Mouse (Mus musculus) liver, embryonic 15.5 days (tissue): ENCODE data around the gene Gm13278. TPM values are rescaled to one million over a fixed set of nuclear protein-coding genes. Genes with fewer than 3 reads are reported as not detected.
"Not testable (repeated sequence)": the region's sequence is repeated elsewhere in the genome, so short reads cannot be mapped to it uniquely, and the experiment has no call there.

Experiments used
- ATAC-seq: fragments of 200-750 bp; cut with Nextera tagmentation; 2 replicates; pipeline ENCODE4 v1.8.0; 2017; ENCODE audit warnings: moderate number of reproducible peaks, mild to moderate bottlenecking, moderate library complexity; ENCODE audit not compliant: insufficient read depth
- H3K27ac ChIP-seq: fragments of 300-500 bp; sonication (generic); replicated peaks from 2 replicates; pipeline ENCODE4 v1.5.1; 2015; ENCODE audit warnings: mild to moderate bottlenecking, inconsistent platforms
- H3K27me3 ChIP-seq: fragments of 300-500 bp; sonication (generic); 2 replicates; pipeline ENCODE4 v1.6.1; 2015; ENCODE audit warnings: mild to moderate bottlenecking, inconsistent platforms
- H3K36me3 ChIP-seq: fragments of 300-500 bp; sonication (generic); replicated peaks from 2 replicates; pipeline ENCODE4 v1.6.1; 2015; ENCODE audit warnings: moderate library complexity, mild to moderate bottlenecking, inconsistent platforms
- H3K4me1 ChIP-seq: fragments of 300-500 bp; sonication (generic); replicated peaks from 2 replicates; pipeline ENCODE4 v1.6.1; 2015; ENCODE audit warnings: inconsistent platforms
- H3K4me2 ChIP-seq: fragments of 300-500 bp; sonication (generic); 2 replicates; pipeline ENCODE4 v1.6.1; 2015; ENCODE audit warnings: moderate library complexity, mild to moderate bottlenecking, inconsistent platforms
- H3K4me3 ChIP-seq: fragments of 300-500 bp; sonication (generic); replicated peaks from 2 replicates; pipeline ENCODE4 v1.5.1; 2015; ENCODE audit warnings: mild to moderate bottlenecking, inconsistent platforms
- H3K9ac ChIP-seq: fragments of 300-500 bp; sonication (generic); 2 replicates; pipeline ENCODE4 v1.6.1; 2015; ENCODE audit warnings: moderate library complexity, mild to moderate bottlenecking, inconsistent platforms
- H3K9me3 ChIP-seq: fragments of 300-500 bp; sonication (generic); replicated peaks from 2 replicates; pipeline ENCODE4 v1.6.1; 2016; ENCODE audit warnings: inconsistent platforms
- WGBS: fragments of 180-500 bp; shearing (Covaris S2); methylation state at CpG from one replicate; pipeline ENCODE4 v1.1.7; 2015; ENCODE audit warnings: mixed read lengths; ENCODE audit not compliant: insufficient replicate concordance; 5-methylcytosine and 5-hydroxymethylcytosine counted together
- polyA plus RNA-seq: library from polyadenylated mRNA; unstranded; fragments of >200 nt; fragmentation: Nextera tagmentation; extraction: Ambion mirVana; gene quantifications from 2 replicates; pipeline ENCODE4 v1.2.1, GENCODE M21; 2015

Gene Gm13278
- polyA plus RNA-seq, 1 experiment from 2014 or later = not detected

DNA sequence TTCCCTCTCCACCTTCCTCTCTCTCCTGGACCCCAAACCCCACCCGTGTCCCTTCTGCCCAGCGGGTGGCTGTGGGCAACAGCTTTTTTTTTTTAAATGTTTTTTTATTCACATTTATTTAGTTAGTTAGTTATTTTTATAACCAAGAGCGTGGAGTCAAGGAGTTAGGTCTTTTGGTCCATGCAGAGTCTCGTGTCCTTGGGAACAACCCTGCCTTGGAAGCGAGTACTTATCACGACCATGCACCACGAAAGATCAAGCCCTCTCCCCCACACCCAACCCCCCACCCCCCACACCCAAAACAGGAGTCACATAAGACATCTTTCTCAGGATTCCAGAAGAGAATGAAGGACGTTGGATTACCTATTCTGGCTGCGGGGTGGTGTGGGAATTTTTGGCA is 29.0 kb upstream of the Gm13278 start:
- ATAC-seq, H3K4me2 ChIP-seq, H3K9me3 ChIP-seq, H3K9ac ChIP-seq, H3K27ac ChIP-seq, H3K27me3 ChIP-seq, H3K36me3 ChIP-seq, H3K4me1 ChIP-seq, H3K4me3 ChIP-seq: not testable (repeated sequence)
- 33% methylated on average over 9 of the region's 9 CpGs for WGBS

GRCm38 (mm10) chr4:88763384-88764018 is 27.8 kb upstream of the Gm13278 start:
- not testable (repeated sequence) for H3K9me3 ChIP-seq, H3K9ac ChIP-seq, H3K27ac ChIP-seq, H3K4me1 ChIP-seq, ATAC-seq, H3K27me3 ChIP-seq, H3K36me3 ChIP-seq
- Histone ChIP-seq H3K4me2 (peak overlapping the region; percentile 65), H3K4me3 (peak overlapping the region; percentile 48)
- WGBS = 2% methylated on average over 38 of the region's 42 CpGs

GRCm38 (mm10) chr4:88773534-88773933 is 17.8 kb upstream of the Gm13278 start, which contains the start of gene Gm13290:
Gene Gm13290, plus strand, starts transcription at chr4:88773834.
- not testable (repeated sequence) for H3K27ac ChIP-seq, H3K9ac ChIP-seq, H3K27me3 ChIP-seq, H3K36me3 ChIP-seq, H3K9me3 ChIP-seq, ATAC-seq, H3K4me1 ChIP-seq, H3K4me2 ChIP-seq, H3K4me3 ChIP-seq
- no CpG with 5 or more reads among the region's 32 CpGs for WGBS

DNA sequence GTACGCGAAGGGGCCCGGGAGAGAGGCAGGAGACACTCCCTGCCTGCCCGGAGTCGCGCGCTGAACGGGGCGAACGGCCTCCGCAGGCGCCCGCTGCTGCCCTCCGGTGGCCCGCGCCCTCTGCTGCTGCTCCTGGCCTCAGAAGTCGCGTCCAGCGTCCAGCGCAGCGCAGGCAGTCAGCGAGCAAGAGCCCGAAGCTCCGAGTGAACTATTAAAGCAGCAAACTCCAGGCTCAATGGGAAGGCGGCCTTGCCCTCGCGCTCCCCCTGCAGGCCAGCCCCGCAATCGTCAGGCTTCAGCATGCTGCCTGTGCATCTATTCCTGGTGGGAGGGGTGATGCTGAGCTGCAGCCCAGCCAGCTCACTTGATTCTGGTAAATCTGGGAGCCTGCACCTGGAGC is 14.7 kb upstream of the Gm13278 start, which contains the start of gene Gm13289:
Gene Gm13289, plus strand, starts transcription at position 301 of the 400 bp plus-strand sequence.
- H3K27me3 ChIP-seq, ATAC-seq, H3K4me2 ChIP-seq, H3K27ac ChIP-seq, H3K4me3 ChIP-seq, H3K4me1 ChIP-seq, H3K9ac ChIP-seq, H3K36me3 ChIP-seq, H3K9me3 ChIP-seq: not testable (repeated sequence)
- WGBS = no CpG with 5 or more reads among the region's 29 CpGs

GRCm38 (mm10) chr4:88779550-88779949 is 11.8 kb upstream of the Gm13278 start, which contains the start of gene Gm13272:
Gene Gm13272, plus strand, starts transcription at chr4:88779850.
- H3K9me3 ChIP-seq, H3K36me3 ChIP-seq, H3K4me2 ChIP-seq, H3K4me3 ChIP-seq, H3K27ac ChIP-seq, H3K27me3 ChIP-seq, H3K9ac ChIP-seq, H3K4me1 ChIP-seq, ATAC-seq: not testable (repeated sequence)
- WGBS = no CpG with 5 or more reads among the region's 29 CpGs

DNA sequence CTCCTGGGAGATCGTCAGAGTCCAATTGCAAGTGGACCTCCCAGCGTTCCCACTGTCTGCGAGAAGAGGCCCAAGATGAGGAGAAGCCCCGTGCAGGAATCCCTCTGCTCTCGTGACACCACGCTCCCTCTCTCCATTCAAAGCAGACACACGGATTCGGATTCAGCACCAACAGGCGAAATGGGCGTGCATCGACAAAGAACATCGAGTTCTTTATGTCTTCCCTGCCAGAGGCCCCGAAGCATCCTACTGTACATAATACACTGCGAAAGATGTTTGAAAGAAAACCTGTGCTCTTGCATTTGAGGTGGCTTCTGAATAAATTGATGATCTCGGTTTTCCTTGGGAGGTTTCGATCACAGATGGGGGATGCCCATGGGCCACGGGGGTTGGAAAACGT is 11.0 kb upstream of the Gm13278 start:
- not testable (repeated sequence) for ATAC-seq, H3K4me2 ChIP-seq, H3K27ac ChIP-seq, H3K4me3 ChIP-seq, H3K9me3 ChIP-seq, H3K36me3 ChIP-seq, H3K27me3 ChIP-seq, H3K9ac ChIP-seq, H3K4me1 ChIP-seq
- 49% methylated on average over 16 of the region's 18 CpGs for WGBS

GRCm38 (mm10) chr4:88781831-88782230 is 9.5 kb upstream of the Gm13278 start, which contains the start of gene Ifnz:
Gene Ifnz, plus strand, starts transcription at chr4:88782131.
- H3K9me3 ChIP-seq = not testable (repeated sequence)

GRCm38 (mm10) chr4:88782335-88782734 is 9.0 kb upstream of the Gm13278 start:
- not testable (repeated sequence) for H3K4me1 ChIP-seq, H3K9ac ChIP-seq, H3K36me3 ChIP-seq, ATAC-seq, H3K9me3 ChIP-seq, H3K27me3 ChIP-seq, H3K27ac ChIP-seq
- Histone ChIP-seq H3K4me2 (peak overlapping the region; percentile 54), H3K4me3 (peak overlapping the region; percentile 24; the same call in 1 of the 2 replicates)
- 0% methylated on average over 13 of the region's 31 CpGs for WGBS

More at GRCm38 (mm10) chr4:88781831-88782230, 9.5 kb upstream of the Gm13278 start, which contains the start of gene Ifnz:
- WGBS = 4% methylated on average over 4 of the region's 7 CpGs
- H3K27me3 ChIP-seq, ATAC-seq, H3K27ac ChIP-seq, H3K4me1 ChIP-seq, H3K9ac ChIP-seq, H3K36me3 ChIP-seq: not testable (repeated sequence)
- Histone ChIP-seq H3K4me2 (peak within 1 kb of the TSS; percentile 54), H3K4me3 (peak within 1 kb of the TSS; percentile 24; the same call in 1 of the 2 replicates)

DNA sequence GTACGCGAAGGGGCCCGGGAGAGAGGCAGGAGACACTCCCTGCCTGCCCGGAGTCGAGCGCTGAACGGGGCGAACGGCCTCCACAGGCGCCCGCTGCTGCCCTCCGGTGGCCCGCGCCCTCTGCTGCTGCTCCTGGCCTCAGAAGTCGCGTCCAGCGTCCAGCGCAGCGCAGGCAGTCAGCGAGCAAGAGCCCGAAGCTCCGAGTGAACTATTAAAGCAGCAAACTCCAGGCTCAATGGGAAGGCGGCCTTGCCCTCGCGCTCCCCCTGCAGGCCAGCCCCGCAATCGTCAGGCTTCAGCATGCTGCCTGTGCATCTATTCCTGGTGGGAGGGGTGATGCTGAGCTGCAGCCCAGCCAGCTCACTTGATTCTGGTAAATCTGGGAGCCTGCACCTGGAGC is 5.9 kb upstream of the Gm13278 start, which contains the start of gene Gm13276:
Gene Gm13276, plus strand, starts transcription at position 301 of the 400 bp plus-strand sequence.
- H3K36me3 ChIP-seq, H3K4me3 ChIP-seq, H3K27me3 ChIP-seq, H3K9me3 ChIP-seq, H3K4me2 ChIP-seq, H3K27ac ChIP-seq, ATAC-seq, H3K9ac ChIP-seq, H3K4me1 ChIP-seq: not testable (repeated sequence)
- WGBS = no CpG with 5 or more reads among the region's 27 CpGs

- not testable (repeated sequence) for H3K27me3 ChIP-seq, H3K9ac ChIP-seq, H3K9me3 ChIP-seq, H3K4me2 ChIP-seq, ATAC-seq, H3K4me1 ChIP-seq, H3K4me3 ChIP-seq, H3K27ac ChIP-seq, H3K36me3 ChIP-seq
- 0% methylated on average over 4 of the region's 28 CpGs for WGBS
Observed at GRCm38 (mm10) chr4:88788402-88788801, 2.9 kb upstream of the Gm13278 start, which contains the start of gene Gm13277. Gene Gm13277, plus strand, starts transcription at chr4:88788632.

- not testable (repeated sequence) for H3K9ac ChIP-seq, H3K27me3 ChIP-seq, H3K4me3 ChIP-seq, ATAC-seq, H3K4me2 ChIP-seq, H3K4me1 ChIP-seq, H3K9me3 ChIP-seq, H3K36me3 ChIP-seq, H3K27ac ChIP-seq
- 0% methylated on average over 18 of the region's 52 CpGs for WGBS
Observed at GRCm38 (mm10) chr4:88793936-88794675, 2.8 kb downstream of the Gm13278 start, which contains the start of gene Gm13275. Gene Gm13275, plus strand, starts transcription at chr4:88794487.
